Mouse (Mus musculus) liver, postnatal 0 days (tissue): ENCODE measurements at regions not wholly inside any gene's neighbourhood (a gene's known extent, or its start where the extent isn't known, plus 50 kb on each side); places are given as distances from the start of the nearest gene placed in this dataset.

Experiments used
- ATAC-seq: fragments of 200-750 bp; cut with Nextera tagmentation; 2 replicates; pipeline ENCODE4 v1.8.0; 2017; ENCODE audit warnings: mild to moderate bottlenecking, moderate library complexity
- DNase-seq: peaks from one replicate; pipeline ENCODE4 v3.0.0-alpha.2; 2016
- H3K27ac ChIP-seq: fragments of 300-500 bp; sonication (generic); 2 replicates; pipeline ENCODE4 v1.5.1; 2014; ENCODE audit warnings: antibody characterized with exemption, moderate library complexity, mild to moderate bottlenecking, low read depth
- H3K27me3 ChIP-seq: fragments of 300-500 bp; sonication (generic); 2 replicates; pipeline ENCODE4 v1.6.1; 2014; ENCODE audit warnings: low read length, control low read depth, mixed read lengths; ENCODE audit not compliant: insufficient read depth
- H3K36me3 ChIP-seq: fragments of 300-500 bp; sonication (generic); replicated peaks from 2 replicates; pipeline ENCODE4 v1.6.1; 2014; ENCODE audit warnings: mild to moderate bottlenecking, control low read depth, low read length, moderate library complexity, mixed read lengths; ENCODE audit not compliant: insufficient read depth
- H3K4me1 ChIP-seq: fragments of 300-500 bp; sonication (generic); 2 replicates; pipeline ENCODE4 v1.6.1; 2014; ENCODE audit warnings: antibody characterized with exemption, mild to moderate bottlenecking, control low read depth; ENCODE audit not compliant: insufficient read depth
- H3K4me2 ChIP-seq: fragments of 300-500 bp; sonication (generic); 2 replicates; pipeline ENCODE4 v1.6.1; 2014; ENCODE audit warnings: low read depth, mild to moderate bottlenecking, low read length, moderate library complexity, mixed read lengths
- H3K4me3 ChIP-seq: fragments of 300-500 bp; sonication (generic); 2 replicates; pipeline ENCODE4 v1.5.1; 2014; ENCODE audit warnings: low read depth, low read length
- H3K9ac ChIP-seq: fragments of 300-500 bp; sonication (generic); replicated peaks from 2 replicates; pipeline ENCODE4 v1.6.1; 2014; ENCODE audit warnings: mild to moderate bottlenecking, moderate library complexity
- H3K9me3 ChIP-seq: fragments of 300-500 bp; sonication (generic); 2 replicates; pipeline ENCODE4 v1.6.1; 2016; ENCODE audit warnings: mild to moderate bottlenecking, control low read depth, low read length, mixed read lengths
- CTCF ChIP-seq: sonication (generic); IDR thresholded peaks from 2 replicates; pipeline ENCODE4 v1.5.1; 2016; ENCODE audit warnings: antibody characterized with exemption, low read depth
- EP300 ChIP-seq: IDR thresholded peaks from 2 replicates; pipeline ENCODE4 v1.6.1; 2016; ENCODE audit warnings: antibody characterized with exemption, low read depth, mild to moderate bottlenecking
- WGBS: fragments of 180-500 bp; shearing (Covaris S2); extraction: QIAGEN DNeasy Blood & Tissue Kit; methylation state at CpG from one replicate; pipeline ENCODE4 v1.1.7; 2014; ENCODE audit not compliant: insufficient replicate concordance; 5-methylcytosine and 5-hydroxymethylcytosine counted together

DNA sequence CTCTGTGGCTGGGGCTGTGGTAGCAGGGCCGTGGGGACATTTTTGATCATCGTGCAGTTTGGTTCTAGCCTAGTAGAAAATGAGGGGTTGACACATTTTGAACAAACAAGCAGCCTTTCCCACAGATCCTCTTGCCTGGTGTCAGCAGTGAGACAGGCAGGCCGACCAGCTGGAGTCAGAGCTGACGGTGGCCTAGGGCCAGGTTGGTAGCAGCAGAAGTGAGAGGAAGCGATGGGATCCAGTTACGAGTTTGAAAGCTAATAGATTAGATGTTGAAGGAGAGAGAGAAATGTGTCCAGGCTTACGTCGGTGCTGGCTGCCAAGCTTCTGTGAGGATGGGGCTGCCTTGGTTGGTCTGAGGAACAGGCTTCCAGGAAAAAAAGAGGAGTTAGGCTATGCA is 134.1 kb upstream of the Grik3 start:
- DNase-seq, result no peak
- Histone ChIP-seq H3K9ac (no peak overlapping the region), H3K4me3 (no peak overlapping the region), H3K36me3 (no peaks in the 10 kb centered on the region), H3K27me3 (no peaks in the 10 kb centered on the region), H3K4me1 (no peaks in the 10 kb centered on the region), H3K9me3 (no peaks in the 10 kb centered on the region), H3K27ac (no peak overlapping the region), H3K4me2 (no peak overlapping the region)
- ATAC-seq, result no peak
- 39% methylated on average over 8 of the region's 8 CpGs for WGBS
- TF ChIP-seq EP300, result no peak
- no peak for TF ChIP-seq CTCF

DNA sequence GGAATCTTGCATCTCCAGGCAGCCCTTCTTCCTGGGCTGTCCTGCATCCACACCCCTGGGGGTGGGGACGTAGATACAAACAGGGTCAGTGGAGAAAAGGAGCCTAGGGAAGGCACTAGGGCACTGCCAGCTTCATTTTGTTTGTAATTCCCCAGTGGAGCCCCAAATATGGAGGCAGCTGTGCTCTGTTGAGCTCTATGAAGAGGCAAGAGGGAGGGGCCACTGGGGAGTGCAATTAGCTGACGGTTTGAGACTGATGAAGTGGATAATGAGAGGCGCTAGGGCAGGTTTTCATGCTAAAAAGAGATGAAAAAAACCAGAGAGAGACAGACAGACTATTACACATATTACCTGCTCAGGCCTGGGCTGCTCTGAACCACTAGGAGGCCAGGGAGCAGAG is 135.8 kb upstream of the Grik3 start:
- H3K27ac ChIP-seq, result no peak overlapping the region
- no peak overlapping the region for H3K4me2 ChIP-seq
- no peak for ATAC-seq
- no peaks in the 10 kb centered on the region for H3K36me3 ChIP-seq
- DNase-seq, result no peak
- no peak for TF ChIP-seq EP300
- no peak for TF ChIP-seq CTCF
- H3K27me3 ChIP-seq, result no peaks in the 10 kb centered on the region
- H3K9ac ChIP-seq, result no peak overlapping the region
- H3K9me3 ChIP-seq, result no peaks in the 10 kb centered on the region
- WGBS, result 60% methylated on average over 3 of the region's 3 CpGs
- H3K4me3 ChIP-seq, result no peak overlapping the region
- H3K4me1 ChIP-seq, result no peaks in the 10 kb centered on the region

DNA sequence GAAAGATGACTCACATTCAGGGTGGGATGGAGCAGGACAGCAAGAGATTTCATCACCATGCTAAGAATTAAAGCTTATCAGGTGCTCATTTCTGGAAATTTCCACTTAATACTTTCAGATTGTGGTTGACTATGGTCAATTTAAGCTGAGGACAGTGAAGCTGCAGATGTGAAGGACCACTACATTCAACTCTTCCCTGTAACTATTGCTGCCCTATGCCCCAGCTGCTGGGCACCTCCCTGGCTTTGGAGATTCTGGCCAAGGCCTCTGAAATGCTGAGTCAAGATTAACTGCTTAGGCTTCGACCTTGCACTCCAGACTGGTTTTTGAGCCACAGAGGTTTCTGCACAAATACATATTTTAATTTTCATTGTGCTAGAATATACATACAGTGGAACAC is 140.4 kb upstream of the Grik3 start:
- no peak for ATAC-seq
- no peaks in the 10 kb centered on the region for H3K27me3 ChIP-seq
- H3K9ac ChIP-seq, result no peak overlapping the region
- TF ChIP-seq EP300, result no peak
- TF ChIP-seq CTCF, result no peak
- no peaks in the 10 kb centered on the region for H3K4me1 ChIP-seq
- DNase-seq, result no peak
- no peak overlapping the region for H3K4me2 ChIP-seq
- H3K27ac ChIP-seq, result no peak overlapping the region
- H3K36me3 ChIP-seq, result no peaks in the 10 kb centered on the region
- H3K9me3 ChIP-seq, result no peaks in the 10 kb centered on the region
- WGBS, result 42% methylated on average over 1 of the region's 1 CpGs
- no peak overlapping the region for H3K4me3 ChIP-seq

DNA sequence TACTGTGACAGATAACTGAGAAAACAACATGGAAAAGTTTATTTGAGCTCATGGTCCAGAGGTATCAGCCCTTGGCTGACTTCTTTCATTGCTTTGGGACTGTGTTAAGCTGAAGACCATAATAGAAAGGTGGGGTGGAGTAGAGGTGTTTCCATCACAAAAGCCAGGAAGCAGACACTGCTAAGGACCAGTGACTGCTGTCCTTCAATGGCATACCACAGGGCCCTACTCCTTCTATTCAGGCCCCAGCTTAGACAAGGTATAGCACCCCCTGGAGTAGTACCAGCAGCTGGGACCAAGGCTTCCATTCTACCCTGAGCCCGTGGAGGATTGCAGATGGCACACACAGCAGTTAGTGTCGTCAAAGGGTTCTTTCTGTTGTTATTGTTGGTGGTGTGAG is 151.4 kb upstream of the Grik3 start:
- no peak overlapping the region for H3K4me3 ChIP-seq
- H3K36me3 ChIP-seq, result no peaks in the 10 kb centered on the region
- no peak overlapping the region for H3K27ac ChIP-seq
- H3K4me1 ChIP-seq, result no peaks in the 10 kb centered on the region
- WGBS, result 49% methylated on average over 2 of the region's 2 CpGs
- no peak for ATAC-seq
- no peaks in the 10 kb centered on the region for H3K9me3 ChIP-seq
- H3K27me3 ChIP-seq, result no peaks in the 10 kb centered on the region
- H3K9ac ChIP-seq, result no peak overlapping the region
- TF ChIP-seq CTCF (no peak), EP300 (no peak)
- DNase-seq, result no peak
- no peak overlapping the region for H3K4me2 ChIP-seq

DNA sequence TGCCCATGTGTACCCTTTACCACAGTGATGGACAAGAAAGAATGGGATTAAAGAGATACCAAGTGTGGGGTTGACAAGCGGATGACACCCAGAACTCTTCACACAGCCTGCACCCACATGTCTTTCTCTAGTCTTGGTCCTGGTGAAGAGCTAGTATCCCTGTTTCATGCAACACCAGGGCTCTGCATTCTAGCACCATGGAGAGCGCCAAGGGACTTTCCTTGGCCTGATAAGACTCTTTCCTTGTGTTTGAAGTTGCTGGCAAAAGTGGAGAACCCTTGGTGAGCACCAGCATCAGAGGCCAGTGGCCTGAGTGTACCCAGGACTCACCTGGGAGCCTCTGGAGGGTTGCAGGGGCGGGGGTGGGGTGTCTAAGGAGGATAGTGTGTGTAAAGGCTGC is 161.7 kb upstream of the Grik3 start:
- Histone ChIP-seq H3K36me3 (no peaks in the 10 kb centered on the region), H3K27me3 (no peaks in the 10 kb centered on the region), H3K4me3 (no peak overlapping the region), H3K4me2 (no peak overlapping the region), H3K4me1 (no peaks in the 10 kb centered on the region), H3K27ac (no peak overlapping the region), H3K9ac (no peak overlapping the region), H3K9me3 (no peaks in the 10 kb centered on the region)
- no peak for TF ChIP-seq EP300
- TF ChIP-seq CTCF, result no peak
- no peak for DNase-seq
- no peak for ATAC-seq
- 17% methylated on average over 3 of the region's 3 CpGs for WGBS

DNA sequence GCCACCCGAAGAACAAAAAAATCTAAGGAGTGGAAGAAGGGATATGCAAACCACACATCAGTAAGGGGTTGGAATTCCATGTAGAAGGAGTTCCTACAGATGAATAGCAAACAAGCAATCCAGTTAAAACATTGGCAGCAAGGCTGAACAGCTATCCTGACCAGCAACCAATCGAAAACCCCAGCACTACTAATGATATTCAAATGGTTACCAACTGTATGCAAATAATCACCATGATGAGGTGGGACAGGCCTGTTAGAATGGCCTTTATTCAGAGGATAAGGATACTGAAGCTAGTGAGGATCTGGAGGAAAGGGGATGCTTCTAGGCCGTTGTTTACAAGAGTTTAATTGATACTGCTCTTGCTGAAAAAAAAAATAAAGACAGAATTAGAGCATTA is 166.0 kb upstream of the Grik3 start:
- Histone ChIP-seq H3K36me3 (no peaks in the 10 kb centered on the region), H3K4me2 (no peak overlapping the region), H3K9ac (no peak overlapping the region), H3K9me3 (no peaks in the 10 kb centered on the region), H3K4me3 (no peak overlapping the region), H3K27me3 (no peaks in the 10 kb centered on the region), H3K27ac (no peak overlapping the region), H3K4me1 (no peaks in the 10 kb centered on the region)
- 62% methylated on average over 3 of the region's 3 CpGs for WGBS
- DNase-seq, result no peak
- TF ChIP-seq CTCF (no peak), EP300 (no peak)
- ATAC-seq, result no peak

DNA sequence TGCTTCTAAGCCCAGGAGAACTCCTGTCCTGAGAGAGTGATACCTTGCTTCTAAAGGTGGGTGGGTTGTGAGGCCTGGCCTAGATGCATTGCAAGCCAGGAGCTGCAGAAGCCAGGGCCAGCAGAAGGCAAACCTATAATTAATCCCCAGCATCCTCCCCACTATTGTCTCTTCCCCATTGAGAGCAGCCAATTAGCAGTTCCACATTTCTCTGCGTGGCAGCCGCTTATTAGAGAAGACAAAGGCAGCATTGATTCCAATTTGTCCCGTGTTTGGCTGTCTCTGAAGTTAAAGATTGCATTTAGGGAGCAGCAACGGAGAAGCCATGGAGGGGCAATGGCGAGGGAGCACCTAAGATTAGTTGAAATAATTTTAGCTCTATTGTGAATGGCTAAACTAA is 171.2 kb upstream of the Grik3 start:
- Histone ChIP-seq H3K4me3 (no peak overlapping the region), H3K9ac (no peak overlapping the region), H3K27me3 (no peaks in the 10 kb centered on the region), H3K36me3 (no peaks in the 10 kb centered on the region), H3K4me1 (no peaks in the 10 kb centered on the region), H3K27ac (no peak overlapping the region), H3K4me2 (no peak overlapping the region), H3K9me3 (no peaks in the 10 kb centered on the region)
- WGBS, result 59% methylated on average over 5 of the region's 5 CpGs
- ATAC-seq (no peak), DNase-seq (no peak)
- TF ChIP-seq EP300, result no peak
